Mouse (Mus musculus) limb, embryonic 10.5 days (tissue): Measurements from ENCODE around the gene Cacna2d3. TPM values are rescaled to one million over a fixed set of nuclear protein-coding genes. Genes with fewer than 3 reads are reported as not detected.
A peak's percentile ranks its signal among the peaks of the same experiment; 100 is the strongest.

Experiments
- DNase-seq: peaks from one replicate; pipeline ENCODE4 v3.0.0-alpha.2; 2017; ENCODE audit warnings: low spot score
- H3K27ac ChIP-seq: fragments of 300-500 bp; sonication (generic); 2 replicates; pipeline ENCODE4 v1.5.1; 2016; ENCODE audit warnings: mild to moderate bottlenecking
- H3K27me3 ChIP-seq: fragments of 300-500 bp; sonication (generic); 2 replicates; pipeline ENCODE4 v1.6.1; 2016; ENCODE audit warnings: low read depth, mild to moderate bottlenecking; ENCODE audit not compliant: poor library complexity, severe bottlenecking
- H3K36me3 ChIP-seq: fragments of 300-500 bp; sonication (generic); 2 replicates; pipeline ENCODE4 v1.6.1; 2016; ENCODE audit warnings: mild to moderate bottlenecking, moderate library complexity
- H3K4me1 ChIP-seq: fragments of 300-500 bp; sonication (generic); 2 replicates; pipeline ENCODE4 v1.6.1; 2016
- H3K4me3 ChIP-seq: fragments of 300-500 bp; sonication (generic); 2 replicates; pipeline ENCODE4 v1.5.1; 2016; ENCODE audit warnings: mild to moderate bottlenecking, moderate library complexity
- H3K9me3 ChIP-seq: fragments of 300-500 bp; sonication (generic); replicated peaks from 2 replicates; pipeline ENCODE4 v1.6.1; 2016; ENCODE audit warnings: mild to moderate bottlenecking
- WGBS: fragments of 180-500 bp; shearing (Covaris S2); methylation state at CpG from one replicate; pipeline ENCODE4 v1.1.7; 2016; 5-methylcytosine and 5-hydroxymethylcytosine counted together
- polyA plus RNA-seq: library from polyadenylated mRNA; unstranded; fragments of >200 nt; fragmentation: Nextera tagmentation; extraction: Ambion mirVana; gene quantifications from 2 replicates; pipeline ENCODE4 v1.2.1, GENCODE M21; 2016

The Cacna2d3 gene
- polyA plus RNA-seq, 1 experiment from 2014 or later: 0.86 TPM

DNA sequence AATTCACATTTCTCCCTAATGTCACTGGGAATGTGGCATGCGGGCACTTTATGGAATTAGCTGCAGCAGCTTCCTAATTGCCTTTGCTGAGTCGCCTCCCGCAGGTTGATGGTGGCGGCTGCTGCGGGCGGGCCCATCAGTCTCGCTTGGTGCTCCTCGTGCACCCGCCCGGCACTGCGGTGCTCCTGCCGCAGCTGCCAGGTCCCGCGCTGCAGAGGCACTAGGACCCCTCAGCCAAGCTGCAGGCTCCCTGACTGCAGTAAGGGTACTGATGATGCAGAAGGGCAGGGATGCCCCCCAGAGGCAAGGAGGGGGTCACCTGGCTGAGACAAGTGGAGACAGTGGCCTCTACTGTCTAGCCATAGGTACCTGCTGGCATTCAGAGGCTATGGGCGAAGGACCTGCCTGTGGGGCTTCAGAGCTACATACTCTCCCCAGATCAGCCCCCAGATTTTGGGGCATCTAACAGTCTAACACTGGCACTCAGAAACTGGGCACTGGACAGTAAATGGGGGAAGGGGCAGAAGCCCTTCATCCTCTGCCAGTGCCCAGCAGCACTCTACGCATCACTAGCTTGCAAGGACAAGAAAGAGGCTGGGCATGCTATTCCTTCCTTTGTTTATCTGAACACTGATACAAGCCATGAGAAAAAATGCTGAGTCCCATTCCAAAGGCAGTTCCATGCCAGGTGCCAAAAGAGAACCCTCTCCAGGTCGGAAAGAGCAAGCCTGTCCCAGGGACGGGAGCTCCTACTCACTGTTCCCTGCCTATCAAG, 13.9 kb downstream of the Cacna2d3 start:
- Histone ChIP-seq H3K4me3 (no peak overlapping the region), H3K36me3 (no peaks in the 10 kb centered on the region), H3K9me3 (no peaks in the 10 kb centered on the region), H3K27ac (no peak overlapping the region), H3K27me3 (peaks cover 37% of the 10 kb centered on the region), H3K4me1 (0 out of 2 replicates have a peak, but pooled peaks cover 4% of the 10 kb centered on the region)
- no peak for DNase-seq
- WGBS: 45% methylated on average over 18 of the region's 18 CpGs

GRCm38 (mm10) chr14:29702762-29703161, 18.9 kb downstream of the Cacna2d3 start:
- Histone ChIP-seq H3K9me3 (no peaks in the 10 kb centered on the region), H3K4me3 (no peak overlapping the region), H3K27me3 (peaks cover 19% of the 10 kb centered on the region), H3K27ac (no peak overlapping the region), H3K4me1 (0 out of 2 replicates have a peak, but pooled peaks cover 4% of the 10 kb centered on the region), H3K36me3 (no peaks in the 10 kb centered on the region)
- 86% methylated on average over 5 of the region's 5 CpGs for WGBS
- no peak for DNase-seq

DNA sequence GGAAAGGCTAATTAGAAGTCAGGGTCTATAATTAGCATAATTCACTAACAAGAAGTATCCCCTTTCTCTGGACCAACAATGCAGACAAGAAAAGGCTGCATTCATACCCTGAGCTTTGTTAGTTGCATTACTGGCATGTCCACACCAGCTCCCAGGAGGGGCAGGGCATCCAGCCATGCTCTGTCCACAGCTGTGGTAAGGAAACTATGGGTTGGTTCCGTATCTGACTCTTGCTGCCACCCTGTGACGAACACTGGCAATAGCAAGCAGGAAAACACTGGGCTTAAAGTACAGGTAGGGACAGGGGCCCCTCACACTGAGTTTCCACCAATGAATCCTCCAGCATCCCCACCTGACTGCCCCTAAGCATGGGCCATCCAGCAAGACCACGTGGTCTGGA, 25.5 kb downstream of the Cacna2d3 start:
- no peaks in the 10 kb centered on the region for H3K4me1 ChIP-seq
- no peak overlapping the region for H3K27ac ChIP-seq
- H3K9me3 ChIP-seq: no peaks in the 10 kb centered on the region
- WGBS: 8% methylated on average over 3 of the region's 3 CpGs
- peak; percentile 52 for DNase-seq
- no peaks in the 10 kb centered on the region for H3K36me3 ChIP-seq
- H3K4me3 ChIP-seq: no peak overlapping the region
- no peaks in the 10 kb centered on the region for H3K27me3 ChIP-seq

- Histone ChIP-seq H3K4me1 (no peaks in the 10 kb centered on the region), H3K36me3 (no peaks in the 10 kb centered on the region), H3K4me3 (no peak overlapping the region), H3K27me3 (no peaks in the 10 kb centered on the region), H3K9me3 (no peaks in the 10 kb centered on the region), H3K27ac (no peak overlapping the region)
- no peak for DNase-seq
- WGBS: 56% methylated on average over 1 of the region's 1 CpGs
Observed at GRCm38 (mm10) chr14:29672436-29673050, 49.1 kb downstream of the Cacna2d3 start.

GRCm38 (mm10) chr14:29669826-29670225, 51.8 kb downstream of the Cacna2d3 start:
- 85% methylated on average over 5 of the region's 5 CpGs for WGBS
- Histone ChIP-seq H3K9me3 (no peaks in the 10 kb centered on the region), H3K4me3 (no peak overlapping the region), H3K4me1 (no peaks in the 10 kb centered on the region), H3K36me3 (no peaks in the 10 kb centered on the region), H3K27me3 (no peaks in the 10 kb centered on the region), H3K27ac (no peak overlapping the region)
- no peak for DNase-seq

GRCm38 (mm10) chr14:29657006-29657405, 64.7 kb downstream of the Cacna2d3 start:
- WGBS: 58% methylated on average over 1 of the region's 1 CpGs
- Histone ChIP-seq H3K4me3 (no peak overlapping the region), H3K36me3 (no peaks in the 10 kb centered on the region), H3K4me1 (no peaks in the 10 kb centered on the region), H3K9me3 (no peaks in the 10 kb centered on the region), H3K27ac (no peak overlapping the region), H3K27me3 (no peaks in the 10 kb centered on the region)
- DNase-seq: peak; percentile 80

- H3K9me3 ChIP-seq: no peaks in the 10 kb centered on the region
- 79% methylated on average over 5 of the region's 5 CpGs for WGBS
- H3K4me1 ChIP-seq: no peaks in the 10 kb centered on the region
- H3K27me3 ChIP-seq: no peaks in the 10 kb centered on the region
- H3K36me3 ChIP-seq: no peaks in the 10 kb centered on the region
- H3K4me3 ChIP-seq: no peak overlapping the region
- DNase-seq: no peak
- H3K27ac ChIP-seq: no peak overlapping the region
Observed at GRCm38 (mm10) chr14:29650591-29650990, 71.1 kb downstream of the Cacna2d3 start.

DNA sequence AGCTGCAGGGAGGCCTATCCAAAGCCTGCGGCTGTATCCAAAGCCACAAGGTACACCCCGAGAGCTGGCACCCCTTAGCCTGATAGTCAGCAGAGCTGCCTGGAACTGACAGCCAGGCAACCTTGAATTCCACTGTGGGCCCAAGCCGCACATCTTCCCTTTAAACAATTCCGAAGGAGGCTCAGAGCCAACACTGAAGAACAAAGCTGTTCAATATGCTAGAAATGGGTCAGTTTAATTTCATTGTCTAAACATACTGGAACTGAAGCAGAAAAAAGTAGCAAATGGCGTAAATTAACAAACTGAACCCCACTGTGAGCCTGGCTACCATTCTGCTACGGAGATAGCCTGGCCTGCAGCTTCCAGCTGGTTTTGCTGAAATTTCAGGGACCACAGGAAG, 72.9 kb downstream of the Cacna2d3 start:
- no peaks in the 10 kb centered on the region for H3K4me1 ChIP-seq
- H3K9me3 ChIP-seq: no peaks in the 10 kb centered on the region
- no peak overlapping the region for H3K27ac ChIP-seq
- no peaks in the 10 kb centered on the region for H3K27me3 ChIP-seq
- no peaks in the 10 kb centered on the region for H3K36me3 ChIP-seq
- 81% methylated on average over 6 of the region's 6 CpGs for WGBS
- DNase-seq: no peak
- no peak overlapping the region for H3K4me3 ChIP-seq

DNA sequence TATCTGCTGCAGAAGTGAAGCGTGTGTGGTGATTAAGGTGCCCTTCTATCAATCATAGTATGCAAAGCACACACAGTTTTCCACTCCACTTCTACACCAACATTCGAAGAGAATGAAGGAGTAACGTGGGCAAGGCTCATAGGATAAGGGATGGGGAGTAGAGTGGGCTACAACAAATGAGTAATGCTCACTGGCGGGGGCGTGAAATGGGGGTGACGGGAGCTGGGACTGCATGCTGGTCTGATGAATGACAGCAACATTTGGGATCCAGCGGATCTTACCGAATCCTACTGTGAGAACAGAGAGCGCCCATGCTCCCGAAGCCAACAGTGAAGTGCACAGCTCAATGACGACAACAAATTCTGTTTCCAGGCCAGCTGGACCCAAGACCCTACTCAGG, 76.2 kb downstream of the Cacna2d3 start:
- Histone ChIP-seq H3K9me3 (no peaks in the 10 kb centered on the region), H3K4me1 (no peaks in the 10 kb centered on the region), H3K27ac (no peak overlapping the region), H3K4me3 (no peak overlapping the region), H3K27me3 (no peaks in the 10 kb centered on the region), H3K36me3 (no peaks in the 10 kb centered on the region)
- WGBS: 81% methylated on average over 11 of the region's 11 CpGs
- no peak for DNase-seq

DNA sequence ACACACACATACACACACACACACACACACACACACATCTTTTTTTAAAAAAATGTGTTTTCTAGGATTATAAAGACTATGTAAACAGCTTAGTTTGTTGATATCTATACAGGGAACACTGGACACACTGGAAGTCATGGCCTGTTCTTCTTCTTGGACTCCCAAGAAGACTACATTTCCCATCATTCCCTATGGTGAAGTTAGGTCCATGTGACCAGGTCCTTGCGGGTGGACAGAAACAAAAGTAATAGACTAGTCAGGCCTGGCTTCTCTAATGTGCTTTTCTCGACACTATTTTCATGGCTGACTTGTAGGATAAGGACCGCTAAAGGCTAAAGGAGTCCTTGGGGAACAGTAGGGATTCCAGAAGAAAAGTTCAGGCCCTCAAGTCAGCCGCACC, 78.4 kb downstream of the Cacna2d3 start:
- Histone ChIP-seq H3K9me3 (no peaks in the 10 kb centered on the region), H3K27me3 (no peaks in the 10 kb centered on the region), H3K4me1 (peaks cover 4% of the 10 kb centered on the region), H3K27ac (no peak overlapping the region), H3K4me3 (no peak overlapping the region), H3K36me3 (no peaks in the 10 kb centered on the region)
- WGBS: 89% methylated on average over 4 of the region's 4 CpGs
- no peak for DNase-seq

- Histone ChIP-seq H3K27me3 (no peaks in the 10 kb centered on the region), H3K4me1 (peaks cover 4% of the 10 kb centered on the region), H3K9me3 (no peaks in the 10 kb centered on the region), H3K27ac (no peak overlapping the region), H3K36me3 (no peaks in the 10 kb centered on the region), H3K4me3 (no peak overlapping the region)
- DNase-seq: no peak
- WGBS: 92% methylated on average over 3 of the region's 3 CpGs
Observed at GRCm38 (mm10) chr14:29639266-29639665, 82.4 kb downstream of the Cacna2d3 start.

DNA sequence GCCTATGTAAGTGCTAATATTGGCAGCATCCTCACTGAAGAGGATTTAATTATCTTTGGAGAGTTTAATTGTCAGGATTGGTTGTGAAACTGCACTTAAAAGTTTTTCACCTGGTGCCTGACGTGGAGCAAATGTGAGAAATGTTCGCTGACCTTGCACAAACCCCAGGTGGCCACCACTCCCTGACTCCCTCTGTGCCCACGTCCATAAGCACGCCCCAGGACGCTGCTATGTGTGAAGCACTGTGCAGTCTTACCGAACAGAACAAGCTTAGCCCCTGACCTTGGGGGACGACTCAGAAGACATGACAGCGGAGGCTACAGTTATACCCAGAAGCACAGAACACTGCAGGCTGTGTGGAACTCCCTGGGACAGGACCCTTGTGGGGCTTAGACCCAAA, 93.5 kb downstream of the Cacna2d3 start:
- Histone ChIP-seq H3K9me3 (no peaks in the 10 kb centered on the region), H3K4me1 (peaks cover 3% of the 10 kb centered on the region; the same call in 1 of the 2 replicates), H3K27me3 (no peaks in the 10 kb centered on the region), H3K27ac (no peak overlapping the region), H3K4me3 (no peak overlapping the region), H3K36me3 (no peaks in the 10 kb centered on the region)
- WGBS: 83% methylated on average over 8 of the region's 8 CpGs
- DNase-seq: no peak

- peaks cover 29% of the 10 kb centered on the region for H3K4me1 ChIP-seq
- H3K9me3 ChIP-seq: no peaks in the 10 kb centered on the region
- no peaks in the 10 kb centered on the region for H3K36me3 ChIP-seq
- H3K27me3 ChIP-seq: no peaks in the 10 kb centered on the region
- no peak overlapping the region for H3K27ac ChIP-seq
- DNase-seq: no peak
- no peak overlapping the region for H3K4me3 ChIP-seq
- 46% methylated on average over 5 of the region's 5 CpGs for WGBS
Observed at GRCm38 (mm10) chr14:29612436-29612835, 109.2 kb downstream of the Cacna2d3 start.
